Mouse (Mus musculus) liver, adult 2 months (tissue): ENCODE results near the gene Cacna1i. TPM values are rescaled to one million over a fixed set of nuclear protein-coding genes. Genes with fewer than 3 reads are reported as not detected.

Experiments
- DNase-seq: peaks from one replicate; pipeline ENCODE4 v3.0.0-alpha.2; 2011; ENCODE audit warnings: low read depth, low spot score; ENCODE audit errors: extremely low read depth
- H3K27ac ChIP-seq: fragments of 200-500 bp; replicated peaks from 2 replicates; pipeline ENCODE4 v1.5.1; 2012; ENCODE audit warnings: low read depth, mild to moderate bottlenecking, control low read depth, inconsistent platforms, low read length; ENCODE audit not compliant: insufficient read depth
- H3K27me3 ChIP-seq: fragments of 200-500 bp; 2 replicates; pipeline ENCODE4 v1.6.1; 2012; ENCODE audit warnings: mild to moderate bottlenecking, moderate library complexity, low read length, inconsistent platforms; ENCODE audit not compliant: control insufficient read depth, insufficient read depth
- H3K36me3 ChIP-seq: fragments of 200-500 bp; 2 replicates; pipeline ENCODE4 v1.6.1; 2012; ENCODE audit warnings: low read length, inconsistent platforms; ENCODE audit not compliant: control insufficient read depth, insufficient read depth
- H3K4me1 ChIP-seq: fragments of 200-500 bp; 2 replicates; pipeline ENCODE4 v1.6.1; 2011; ENCODE audit warnings: low read length; ENCODE audit not compliant: control insufficient read depth, insufficient read depth
- H3K4me3 ChIP-seq: fragments of 200-500 bp; 2 replicates; pipeline ENCODE4 v1.5.1; 2011; ENCODE audit warnings: low read depth, mild to moderate bottlenecking, control low read depth, low read length, moderate library complexity; ENCODE audit not compliant: insufficient read depth
- H3K79me2 ChIP-seq: fragments of 200-500 bp; 2 replicates; pipeline ENCODE4 v1.6.1; 2012; ENCODE audit warnings: inconsistent platforms, mild to moderate bottlenecking, low read length, moderate library complexity; ENCODE audit not compliant: control insufficient read depth, insufficient read depth
- H3K9ac ChIP-seq: fragments of 200-500 bp; 2 replicates; pipeline ENCODE4 v1.6.1; 2012; ENCODE audit warnings: low read depth, mild to moderate bottlenecking, control low read depth, inconsistent platforms, low read length
- CTCF ChIP-seq: fragments of 200-500 bp; IDR thresholded peaks from 2 replicates; pipeline ENCODE4 v1.5.1; 2011; ENCODE audit warnings: low read depth, low read length, control low read depth
- POLR2A ChIP-seq: fragments of 200-500 bp; IDR thresholded peaks from 2 replicates; pipeline ENCODE4 v1.6.1; 2011; ENCODE audit warnings: low read length, control low read depth; ENCODE audit not compliant: insufficient read depth; ENCODE audit errors: extremely low read depth
- WGBS: fragments of 180-500 bp; shearing (Covaris S2); methylation state at CpG from one replicate; pipeline ENCODE4 v1.1.7; 2018; 5-methylcytosine and 5-hydroxymethylcytosine counted together
- polyA plus RNA-seq: library from polyadenylated mRNA; depleted of rRNA; stranded (reverse); fragments of >200 nt; gene quantifications from 2 replicates; pipeline ENCODE4 v1.2.3, GENCODE M21; 2012
- total RNA-seq: library from RNA; depleted of rRNA; stranded (reverse); fragments of >200 nt; gene quantifications from 2 replicates; pipeline ENCODE4 v1.2.3, GENCODE M21; 2014

The Cacna1i gene
- total and polyA plus RNA-seq, 2 experiments: under 0.01 to 0.09 TPM

GRCm38 (mm10) chr15:80362509-80363172 lies 75.6 kb downstream of the Cacna1i start:
- TF ChIP-seq POLR2A (no peak), CTCF (no peak)
- H3K36me3 ChIP-seq: no peaks in the 10 kb centered on the region
- H3K9ac ChIP-seq: no peak overlapping the region
- no peaks in the 10 kb centered on the region for H3K79me2 ChIP-seq
- H3K27ac ChIP-seq: no peak overlapping the region
- H3K4me1 ChIP-seq: no peaks in the 10 kb centered on the region
- DNase-seq: no peak
- H3K4me3 ChIP-seq: no peak overlapping the region
- 92% methylated on average over 8 of the region's 8 CpGs for WGBS
- no peaks in the 10 kb centered on the region; the same call in 1 of the 2 replicates for H3K27me3 ChIP-seq

DNA sequence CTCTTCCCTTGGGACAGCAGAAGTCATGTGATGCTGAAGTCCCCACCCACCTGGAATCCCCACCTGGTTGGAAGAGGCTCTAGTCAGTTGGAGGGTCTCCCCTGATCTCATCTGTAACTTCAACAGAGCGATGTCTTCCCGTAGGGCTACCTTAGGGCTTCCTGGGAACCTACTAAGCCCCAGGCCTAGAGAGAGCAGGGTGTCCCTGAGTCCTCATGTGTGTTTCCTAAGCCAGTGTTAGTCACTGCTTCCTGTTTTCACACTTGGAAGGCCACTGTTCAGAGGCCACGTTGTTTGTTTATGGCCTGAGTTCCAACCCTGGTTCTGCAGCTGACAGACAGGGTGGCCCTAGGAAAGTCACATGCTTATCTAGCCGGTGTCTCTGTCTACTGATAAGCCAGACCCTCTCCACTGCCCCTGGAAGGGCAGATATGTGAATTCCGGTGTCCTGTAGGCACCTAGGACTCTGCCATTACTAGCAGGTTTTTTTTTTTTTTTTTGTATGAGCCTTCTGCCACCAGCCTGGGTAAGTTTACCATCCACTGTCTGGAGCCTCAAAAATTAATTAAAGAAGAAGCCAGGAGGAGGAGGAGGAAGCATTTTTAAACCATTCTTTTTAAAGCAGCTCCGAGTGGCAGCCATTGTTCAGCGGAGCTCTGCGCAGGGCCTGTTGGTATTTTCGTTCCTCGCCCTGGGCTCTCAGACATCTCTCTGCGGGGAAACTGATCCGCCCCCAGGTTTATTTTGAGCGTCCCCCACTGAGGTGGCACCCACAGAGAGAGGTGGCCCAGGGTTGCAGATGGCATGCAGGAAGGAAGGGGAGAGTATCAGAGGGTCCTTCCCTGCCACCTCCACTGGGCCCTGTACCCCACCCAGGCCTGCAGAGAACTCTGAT lies 77.0 kb downstream of the Cacna1i start:
- H3K9ac ChIP-seq: no peak overlapping the region
- no peaks in the 10 kb centered on the region for H3K4me1 ChIP-seq
- no peaks in the 10 kb centered on the region for H3K79me2 ChIP-seq
- DNase-seq: no peak
- H3K36me3 ChIP-seq: no peaks in the 10 kb centered on the region
- H3K4me3 ChIP-seq: no peak overlapping the region
- WGBS: 77% methylated on average over 13 of the region's 13 CpGs
- H3K27ac ChIP-seq: no peak overlapping the region
- TF ChIP-seq POLR2A (no peak), CTCF (no peak)
- H3K27me3 ChIP-seq: no peaks in the 10 kb centered on the region; the same call in 1 of the 2 replicates

GRCm38 (mm10) chr15:80366899-80367298 lies 79.9 kb downstream of the Cacna1i start:
- no peak for DNase-seq
- Histone ChIP-seq H3K27ac (no peak overlapping the region), H3K9ac (no peak overlapping the region), H3K36me3 (no peaks in the 10 kb centered on the region), H3K4me1 (no peaks in the 10 kb centered on the region), H3K27me3 (no peaks in the 10 kb centered on the region; the same call in 1 of the 2 replicates), H3K79me2 (no peaks in the 10 kb centered on the region), H3K4me3 (no peak overlapping the region)
- TF ChIP-seq CTCF: no peak
- TF ChIP-seq POLR2A: no peak
- 41% methylated on average over 16 of the region's 16 CpGs for WGBS

GRCm38 (mm10) chr15:80373219-80373964 lies 86.4 kb downstream of the Cacna1i start:
- Histone ChIP-seq H3K4me3 (no peak overlapping the region), H3K36me3 (no peaks in the 10 kb centered on the region), H3K27ac (no peak overlapping the region), H3K27me3 (no peaks in the 10 kb centered on the region), H3K4me1 (no peaks in the 10 kb centered on the region), H3K79me2 (no peaks in the 10 kb centered on the region), H3K9ac (no peak overlapping the region)
- WGBS: 79% methylated on average over 9 of the region's 9 CpGs
- no peak for DNase-seq
- TF ChIP-seq POLR2A: no peak
- TF ChIP-seq CTCF: no peak

DNA sequence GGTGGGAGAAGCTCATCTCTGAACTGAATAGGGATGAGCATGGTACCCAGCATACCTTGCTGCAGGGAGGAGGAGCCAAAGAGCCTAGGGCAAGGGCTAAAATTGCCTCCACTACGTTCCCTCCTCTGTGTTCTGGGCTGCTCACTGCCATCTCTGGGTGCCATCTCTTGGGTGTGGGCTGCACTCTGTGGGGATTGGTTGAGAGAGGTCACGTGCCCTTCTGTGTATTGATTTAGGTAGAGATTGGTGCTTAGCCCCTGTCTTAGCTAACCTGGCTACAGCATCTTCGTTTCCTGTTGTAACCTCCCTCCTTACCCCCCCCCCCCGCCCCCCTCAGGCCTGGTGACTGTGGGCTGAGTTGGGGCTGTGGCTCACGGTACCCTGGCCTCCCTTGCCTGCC lies 87.8 kb downstream of the Cacna1i start:
- no peak overlapping the region for H3K4me3 ChIP-seq
- 72% methylated on average over 5 of the region's 5 CpGs for WGBS

More for the DNA sequence above, 87.8 kb downstream of the Cacna1i start:
- Histone ChIP-seq H3K4me1 (no peaks in the 10 kb centered on the region), H3K36me3 (no peaks in the 10 kb centered on the region), H3K27ac (no peak overlapping the region), H3K79me2 (no peaks in the 10 kb centered on the region), H3K27me3 (no peaks in the 10 kb centered on the region), H3K9ac (no peak overlapping the region)
- TF ChIP-seq POLR2A: no peak
- no peak for TF ChIP-seq CTCF
- no peak for DNase-seq
